In genomic region chr13:54345885-54346647, GRCm38 (mm10) we compare ENCODE assay signal across 13 mouse cellular contexts. TPM values are rescaled to one million over a fixed set of nuclear protein-coding genes. Genes with fewer than 3 reads are reported as not detected.
A peak's percentile ranks its signal among the peaks of the same experiment; 100 is the strongest.
DNase-seq lines count a peak whose midpoint lies in the region; ATAC-seq and TF ChIP-seq lines count a peak whose summit lies in the region.
"Had no signal": no experiment of that assay in that cellular context is flagged by ENCODE, and none has a peak within 500 bp of the region (broad histone marks: within the 10 kb centered on the region; RNA-seq: fewer than 3 reads in every experiment).

No protein-coding gene starts in this region.

- no peak overlapping the region for H3K9ac ChIP-seq in stomach, embryonic 16.5 days (ENCODE audit: low read length)
- no peak overlapping the region for H3K9ac ChIP-seq in stomach, postnatal 0 days (ENCODE audit: low read length)
- no peak overlapping the region for H3K9ac ChIP-seq in limb, embryonic 14.5 days (ENCODE audit: low read depth, low read length, severe bottlenecking)
- H3K9ac ChIP-seq in neural tube, embryonic 15.5 days (replicated peaks): no peak overlapping the region

- DNase-seq in cerebellum, adult 11-12 months: peak; percentile 63
- no peak for DNase-seq in stomach, postnatal 0 days (ENCODE audit: low spot score)
- no peak for DNase-seq in limb, embryonic 14.5 days (ENCODE audit: low spot score)
- DNase-seq in spleen, postnatal 14 days (ENCODE audit: low spot score in 2 of 2): no peak
- no peak for DNase-seq in thymus, postnatal 4 days
- DNase-seq: heart, adult 11 months; heart, postnatal 4 days; kidney, postnatal 25 days; lung, postnatal 14 days; thymus, postnatal 36 days had no signal

- TF ChIP-seq POLR2A in limb, embryonic 14.5 days (IDR thresholded peaks at IDR 0.05; ENCODE audit: borderline replicate concordance, extremely low read depth, insufficient read depth, insufficient read length): no peak

- H3K9me3 ChIP-seq in stomach, embryonic 16.5 days (replicated peaks; ENCODE audit: control insufficient read depth, low read length): 0 out of 2 replicates have a peak, but pooled peaks cover 5% of the 10 kb centered on the region
- no peaks in the 10 kb centered on the region for H3K9me3 ChIP-seq in stomach, postnatal 0 days (ENCODE audit: control insufficient read depth, low read length)
- H3K9me3 ChIP-seq in limb, embryonic 14.5 days (ENCODE audit: control insufficient read depth, low read length): no peaks in the 10 kb centered on the region
- no peaks in the 10 kb centered on the region for H3K9me3 ChIP-seq in neural tube, embryonic 15.5 days (replicated peaks)

- no peaks in the 10 kb centered on the region for H3K4me1 ChIP-seq in stomach, embryonic 16.5 days (ENCODE audit: control insufficient read depth, insufficient read depth, low read length)
- no peaks in the 10 kb centered on the region for H3K4me1 ChIP-seq in stomach, postnatal 0 days (replicated peaks; ENCODE audit: control insufficient read depth, insufficient read depth)
- peaks cover 3% of the 10 kb centered on the region; the same call in 1 of the 2 replicates for H3K4me1 ChIP-seq in limb, embryonic 14.5 days (ENCODE audit: control insufficient read depth, insufficient read depth, low read length)
- H3K4me1 ChIP-seq in neural tube, embryonic 15.5 days: 0 out of 2 replicates have a peak, but pooled peaks cover 9% of the 10 kb centered on the region

- H3K36me3 ChIP-seq in stomach, embryonic 16.5 days (ENCODE audit: control insufficient read depth, insufficient read depth, low read length): no peaks in the 10 kb centered on the region
- H3K36me3 ChIP-seq in stomach, postnatal 0 days (ENCODE audit: control insufficient read depth, insufficient read depth, low read length): no peaks in the 10 kb centered on the region
- H3K36me3 ChIP-seq in limb, embryonic 14.5 days (ENCODE audit: control insufficient read depth, insufficient read depth, low read length): no peaks in the 10 kb centered on the region
- H3K36me3 ChIP-seq in neural tube, embryonic 15.5 days: no peaks in the 10 kb centered on the region

- 77% methylated on average over 15 of the region's 15 CpGs for WGBS in stomach, embryonic 16.5 days
- WGBS in stomach, postnatal 0 days: 77% methylated on average over 15 of the region's 15 CpGs
- WGBS in limb, embryonic 14.5 days: 67% methylated on average over 15 of the region's 15 CpGs
- 42% methylated on average over 15 of the region's 15 CpGs for WGBS in neural tube, embryonic 15.5 days

- no peak for TF ChIP-seq EP300 in stomach, postnatal 0 days (optimal IDR thresholded peaks at IDR 0.05)

- H3K4me3 ChIP-seq in stomach, embryonic 16.5 days (replicated peaks; ENCODE audit: low read length): no peak overlapping the region
- no peak overlapping the region for H3K4me3 ChIP-seq in stomach, postnatal 0 days (ENCODE audit: low read depth, low read length)
- H3K4me3 ChIP-seq in limb, embryonic 14.5 days (replicated peaks; ENCODE audit: low read length): no peak overlapping the region
- no peak overlapping the region for H3K4me3 ChIP-seq in neural tube, embryonic 15.5 days (replicated peaks)

- TF ChIP-seq CTCF in stomach, postnatal 0 days (IDR thresholded peaks at IDR 0.05; ENCODE audit: low read depth): no peak

- H3K27me3 ChIP-seq in stomach, embryonic 16.5 days (ENCODE audit: control insufficient read depth, insufficient read depth, low read length): no peaks in the 10 kb centered on the region
- H3K27me3 ChIP-seq in stomach, postnatal 0 days (ENCODE audit: control insufficient read depth, insufficient read depth, low read length): no peaks in the 10 kb centered on the region
- H3K27me3 ChIP-seq in limb, embryonic 14.5 days (ENCODE audit: control insufficient read depth, insufficient read depth, low read length): no peaks in the 10 kb centered on the region
- no peaks in the 10 kb centered on the region for H3K27me3 ChIP-seq in neural tube, embryonic 15.5 days (replicated peaks)

- ATAC-seq in cerebellum, adult (ENCODE audit: insufficient number of reproducible peaks, low FRiP score, low TSS enrichment): no peak
- ATAC-seq in stomach, embryonic 16.5 days (ENCODE audit: insufficient read depth, low FRiP score): peak; percentile 44; the same call in 1 of the 2 replicates
- no peak for ATAC-seq in stomach, postnatal 0 days (ENCODE audit: low FRiP score, low TSS enrichment)
- peak; percentile 71 for ATAC-seq in limb, embryonic 14.5 days (ENCODE audit: low FRiP score, low read depth)
- ATAC-seq in neural tube, embryonic 15.5 days (ENCODE audit: low FRiP score): peak; percentile 70

- no peak overlapping the region for H3K4me2 ChIP-seq in stomach, embryonic 16.5 days (ENCODE audit: low read depth, low read length)
- no peak overlapping the region for H3K4me2 ChIP-seq in stomach, postnatal 0 days (replicated peaks; ENCODE audit: low read depth)
- no peak overlapping the region for H3K4me2 ChIP-seq in limb, embryonic 14.5 days (replicated peaks; ENCODE audit: low read depth, low read length, severe bottlenecking)
- no peak overlapping the region for H3K4me2 ChIP-seq in neural tube, embryonic 15.5 days

- no peak overlapping the region for H3K27ac ChIP-seq in stomach, embryonic 16.5 days (ENCODE audit: low read length)
- no peak overlapping the region for H3K27ac ChIP-seq in stomach, postnatal 0 days (replicated peaks)
- H3K27ac ChIP-seq in limb, embryonic 14.5 days (replicated peaks; ENCODE audit: low read depth, low read length): no peak overlapping the region
- H3K27ac ChIP-seq in neural tube, embryonic 15.5 days (replicated peaks): no peak overlapping the region

RNA-seq across cellular contexts. Expression of gene Cplx2, which starts 25.1 kb away (rescaled TPM):
- 3.2 and 4.0 TPM in 2 replicates for polyA plus RNA-seq in stomach, embryonic 16.5 days (2015; fragmentation: Nextera tagmentation; extraction: Ambion mirVana)
- polyA plus RNA-seq in stomach, postnatal 0 days (2015; fragmentation: Nextera tagmentation; extraction: Ambion mirVana): 1.8 and 1.9 TPM in 2 replicates
- 10.8 and 10.9 TPM in 2 replicates for polyA plus RNA-seq in limb, embryonic 14.5 days (2012; rRNA removed)
- polyA plus RNA-seq in limb, embryonic 14.5 days (2014; fragmentation: Nextera tagmentation; extraction: Ambion mirVana): 5.5 and 7.1 TPM in 2 replicates
- 19.8 and 20.0 TPM in 2 replicates for polyA plus RNA-seq in neural tube, embryonic 15.5 days (2015; fragmentation: Nextera tagmentation; extraction: Ambion mirVana)

Comparison
In these comparisons a context has a peak if more than half of its experiments do, and no peak if none do; other contexts are left out.
1. ATAC-seq: peak in stomach, embryonic 16.5 days (single experiment), limb, embryonic 14.5 days (single experiment) and neural tube, embryonic 15.5 days (single experiment); none in cerebellum, adult (single experiment) and stomach, postnatal 0 days (single experiment).